Mouse (Mus musculus): ENCODE data around the gene Taf11. TPM values are rescaled to one million over a fixed set of nuclear protein-coding genes. Genes with fewer than 3 reads are reported as not detected.

The Taf11 gene
- polyA plus RNA-seq, 1 experiment from 2014 or later, result 96.5 TPM

GRCm38 (mm10) chr17:27911371-27911770 lies 1.7 kb upstream of the Taf11 start:
- no peak overlapping the region for H3K4me2 ChIP-seq (replicated peaks)

GRCm38 (mm10) chr17:27908888-27909621 lies 589 bp downstream of the Taf11 start, which contains the start of gene Anks1:
Gene Anks1 (plus strand): TSS chr17:27909306.
- Histone ChIP-seq H3K27me3 (replicated peaks) (no peaks in the 10 kb centered on the region), H3K9ac (peak within 1 kb of the TSS; percentile 84), H3K4me1 (peaks cover 24% of the 10 kb centered on the region), H3K9me3 (no peaks in the 10 kb centered on the region), H3K4me3 (peak within 1 kb of the TSS; percentile 92), H3K36me3 (peaks cover 11% of the 10 kb centered on the region; the same call in 1 of the 2 replicates), H3K27ac (peak within 1 kb of the TSS; percentile 67; the same call in 1 of the 2 replicates), H3K4me2 (replicated peaks) (peak within 1 kb of the TSS; percentile 85)
- under 1% methylated on average over 77 of the region's 78 CpGs for WGBS
- peak; percentile 83 for ATAC-seq (ENCODE audit: low FRiP score, low read depth)

More at GRCm38 (mm10) chr17:27911371-27911770, 1.7 kb upstream of the Taf11 start:
- ATAC-seq (ENCODE audit: low FRiP score, low read depth), result no peak
- H3K36me3 ChIP-seq, result peaks cover 7% of the 10 kb centered on the region; the same call in 1 of the 2 replicates
- WGBS, result 87% methylated on average over 7 of the region's 7 CpGs
- H3K27ac ChIP-seq, result no peak overlapping the region
- no peak overlapping the region for H3K4me3 ChIP-seq
- H3K27me3 ChIP-seq (replicated peaks), result no peaks in the 10 kb centered on the region
- no peaks in the 10 kb centered on the region for H3K9me3 ChIP-seq
- no peak overlapping the region for H3K9ac ChIP-seq
- H3K4me1 ChIP-seq, result peaks cover 21% of the 10 kb centered on the region

GRCm38 (mm10) chr17:27908206-27908887 lies 1.3 kb downstream of the Taf11 start:
- ATAC-seq (ENCODE audit: low FRiP score, low read depth), result no peak; the same call in 1 of the 2 replicates
- Histone ChIP-seq H3K4me2 (replicated peaks) (peak overlapping the region; percentile 85), H3K9ac (peak overlapping the region; percentile 84), H3K4me3 (peak overlapping the region; percentile 92), H3K27me3 (replicated peaks) (no peaks in the 10 kb centered on the region), H3K36me3 (peaks cover 11% of the 10 kb centered on the region), H3K9me3 (no peaks in the 10 kb centered on the region), H3K4me1 (peaks cover 24% of the 10 kb centered on the region), H3K27ac (0 out of 2 replicates have a peak overlapping the region, but pooled peaks have one; percentile 67)
- under 1% methylated on average over 12 of the region's 12 CpGs for WGBS

- Histone ChIP-seq H3K9ac (peak overlapping the region; percentile 84), H3K4me2 (replicated peaks) (peak overlapping the region; percentile 85), H3K27ac (no peak overlapping the region), H3K27me3 (replicated peaks) (no peaks in the 10 kb centered on the region), H3K36me3 (peaks cover 16% of the 10 kb centered on the region), H3K9me3 (no peaks in the 10 kb centered on the region), H3K4me1 (peaks cover 24% of the 10 kb centered on the region), H3K4me3 (peak overlapping the region; percentile 92)
- peak; percentile 28; the same call in 1 of the 2 replicates for ATAC-seq (ENCODE audit: low FRiP score, low read depth)
- WGBS, result under 1% methylated on average over 45 of the region's 45 CpGs
These were observed 2.0 kb downstream of the Taf11 start for GRCm38 (mm10) chr17:27907512-27908205.

GRCm38 (mm10) chr17:27886499-27887210 lies 23.0 kb downstream of the Taf11 start:
- Histone ChIP-seq H3K4me3 (no peak overlapping the region), H3K4me1 (no peaks in the 10 kb centered on the region), H3K36me3 (peaks cover 64% of the 10 kb centered on the region), H3K27me3 (replicated peaks) (no peaks in the 10 kb centered on the region), H3K9ac (no peak overlapping the region), H3K4me2 (replicated peaks) (no peak overlapping the region), H3K9me3 (no peaks in the 10 kb centered on the region), H3K27ac (no peak overlapping the region)
- WGBS, result 89% methylated on average over 19 of the region's 19 CpGs
- no peak for ATAC-seq (ENCODE audit: low FRiP score, low read depth)

- Histone ChIP-seq H3K27me3 (replicated peaks) (no peaks in the 10 kb centered on the region), H3K27ac (no peak overlapping the region), H3K4me3 (no peak overlapping the region), H3K36me3 (peaks cover 83% of the 10 kb centered on the region), H3K9ac (no peak overlapping the region), H3K9me3 (no peaks in the 10 kb centered on the region), H3K4me1 (no peaks in the 10 kb centered on the region), H3K4me2 (replicated peaks) (no peak overlapping the region)
- ATAC-seq (ENCODE audit: low FRiP score, low read depth), result no peak
- WGBS, result 95% methylated on average over 6 of the region's 6 CpGs
These were observed 25.6 kb downstream of the Taf11 start for GRCm38 (mm10) chr17:27883994-27884393.

GRCm38 (mm10) chr17:27883129-27883528 lies 26.5 kb downstream of the Taf11 start:
- no peak overlapping the region for H3K9ac ChIP-seq
- no peak overlapping the region for H3K4me3 ChIP-seq
- no peak overlapping the region for H3K4me2 ChIP-seq (replicated peaks)
- no peak overlapping the region for H3K27ac ChIP-seq
- peaks cover 85% of the 10 kb centered on the region for H3K36me3 ChIP-seq
- H3K9me3 ChIP-seq, result no peaks in the 10 kb centered on the region
- ATAC-seq (ENCODE audit: low FRiP score, low read depth), result no peak
- no peaks in the 10 kb centered on the region for H3K27me3 ChIP-seq (replicated peaks)
- H3K4me1 ChIP-seq, result no peaks in the 10 kb centered on the region
- WGBS, result 90% methylated on average over 8 of the region's 8 CpGs

GRCm38 (mm10) chr17:27881518-27881917 lies 28.1 kb downstream of the Taf11 start:
- WGBS, result 71% methylated on average over 11 of the region's 11 CpGs
- H3K36me3 ChIP-seq, result peaks cover 71% of the 10 kb centered on the region

GRCm38 (mm10) chr17:27874510-27874909 lies 35.1 kb downstream of the Taf11 start:
- Histone ChIP-seq H3K9ac (no peak overlapping the region), H3K36me3 (peaks cover 12% of the 10 kb centered on the region), H3K4me2 (replicated peaks) (no peak overlapping the region), H3K9me3 (no peaks in the 10 kb centered on the region), H3K27me3 (replicated peaks) (no peaks in the 10 kb centered on the region), H3K4me1 (no peaks in the 10 kb centered on the region), H3K4me3 (no peak overlapping the region), H3K27ac (no peak overlapping the region)
- ATAC-seq (ENCODE audit: low FRiP score, low read depth), result no peak
- WGBS, result 82% methylated on average over 5 of the region's 5 CpGs

More at GRCm38 (mm10) chr17:27881518-27881917, 28.1 kb downstream of the Taf11 start:
- H3K27me3 ChIP-seq (replicated peaks), result no peaks in the 10 kb centered on the region
- H3K4me3 ChIP-seq, result no peak overlapping the region
- no peaks in the 10 kb centered on the region for H3K9me3 ChIP-seq
- ATAC-seq (ENCODE audit: low FRiP score, low read depth), result no peak
- H3K9ac ChIP-seq, result no peak overlapping the region
- no peak overlapping the region for H3K4me2 ChIP-seq (replicated peaks)
- no peak overlapping the region for H3K27ac ChIP-seq
- H3K4me1 ChIP-seq, result no peaks in the 10 kb centered on the region

GRCm38 (mm10) chr17:27873583-27873982 lies 36.1 kb downstream of the Taf11 start:
- H3K27me3 ChIP-seq (replicated peaks), result no peaks in the 10 kb centered on the region
- no peak overlapping the region for H3K27ac ChIP-seq
- H3K4me1 ChIP-seq, result no peaks in the 10 kb centered on the region
- no peak for ATAC-seq (ENCODE audit: low FRiP score, low read depth)
- H3K4me2 ChIP-seq (replicated peaks), result no peak overlapping the region
- 75% methylated on average over 3 of the region's 3 CpGs for WGBS
- no peak overlapping the region for H3K9ac ChIP-seq
- no peaks in the 10 kb centered on the region for H3K9me3 ChIP-seq
- H3K36me3 ChIP-seq, result 0 out of 2 replicates have a peak, but pooled peaks cover 3% of the 10 kb centered on the region
- H3K4me3 ChIP-seq, result no peak overlapping the region

- Histone ChIP-seq H3K36me3 (no peaks in the 10 kb centered on the region), H3K9ac (no peak overlapping the region), H3K4me1 (no peaks in the 10 kb centered on the region), H3K4me3 (no peak overlapping the region), H3K27me3 (replicated peaks) (no peaks in the 10 kb centered on the region), H3K4me2 (replicated peaks) (no peak overlapping the region), H3K27ac (no peak overlapping the region), H3K9me3 (no peaks in the 10 kb centered on the region)
- no peak for ATAC-seq (ENCODE audit: low FRiP score, low read depth)
- WGBS, result 92% methylated on average over 3 of the region's 3 CpGs
These were observed 37.8 kb downstream of the Taf11 start for GRCm38 (mm10) chr17:27871851-27872250.

All from neural tube, embryonic 12.5 days (tissue).